Mouse (Mus musculus) hindbrain, embryonic 15.5 days (tissue): ENCODE measurements around the gene Pard6b. TPM values are rescaled to one million over a fixed set of nuclear protein-coding genes. Genes with fewer than 3 reads are reported as not detected.

ENCODE experiments used
- ATAC-seq: fragments of 200-750 bp; cut with Nextera tagmentation; 2 replicates; pipeline ENCODE4 v1.8.0; 2017; ENCODE audit warnings: low read depth, moderate number of reproducible peaks, moderate TSS enrichment; ENCODE audit not compliant: low FRiP score
- H3K27ac ChIP-seq: fragments of 300-500 bp; sonication (generic); replicated peaks from 2 replicates; pipeline ENCODE4 v1.5.1; 2015; ENCODE audit warnings: mild to moderate bottlenecking, inconsistent platforms
- H3K27me3 ChIP-seq: fragments of 300-500 bp; sonication (generic); 2 replicates; pipeline ENCODE4 v1.6.1; 2015; ENCODE audit warnings: control low read depth, inconsistent platforms
- H3K36me3 ChIP-seq: fragments of 300-500 bp; sonication (generic); 2 replicates; pipeline ENCODE4 v1.6.1; 2015; ENCODE audit warnings: control low read depth, inconsistent platforms
- H3K4me1 ChIP-seq: fragments of 300-500 bp; sonication (generic); replicated peaks from 2 replicates; pipeline ENCODE4 v1.6.1; 2015; ENCODE audit warnings: control low read depth, inconsistent platforms
- H3K4me2 ChIP-seq: fragments of 300-500 bp; sonication (generic); 2 replicates; pipeline ENCODE4 v1.6.1; 2015; ENCODE audit warnings: moderate library complexity, mild to moderate bottlenecking, inconsistent platforms
- H3K4me3 ChIP-seq: fragments of 300-500 bp; sonication (generic); 2 replicates; pipeline ENCODE4 v1.5.1; 2015; ENCODE audit warnings: mild to moderate bottlenecking, inconsistent platforms
- H3K9ac ChIP-seq: fragments of 300-500 bp; sonication (generic); 2 replicates; pipeline ENCODE4 v1.6.1; 2015; ENCODE audit warnings: inconsistent platforms
- H3K9me3 ChIP-seq: fragments of 300-500 bp; sonication (generic); 2 replicates; pipeline ENCODE4 v1.6.1; 2016; ENCODE audit warnings: control low read depth, inconsistent platforms
- WGBS: fragments of 180-500 bp; shearing (Covaris S2); methylation state at CpG from one replicate; pipeline ENCODE4 v1.1.7; 2015; 5-methylcytosine and 5-hydroxymethylcytosine counted together
- polyA plus RNA-seq: library from polyadenylated mRNA; unstranded; fragments of >200 nt; fragmentation: Nextera tagmentation; extraction: Ambion mirVana; gene quantifications from 2 replicates; pipeline ENCODE4 v1.2.1, GENCODE M21; 2015

Gene Pard6b
- polyA plus RNA-seq, 1 experiment from 2014 or later: 7.2 TPM

- Histone ChIP-seq H3K27me3 (no peaks in the 10 kb centered on the region), H3K9me3 (no peaks in the 10 kb centered on the region), H3K4me1 (0 out of 2 replicates have a peak, but pooled peaks cover under 1% of the 10 kb centered on the region), H3K4me3 (no peak overlapping the region), H3K9ac (no peak overlapping the region), H3K27ac (no peak overlapping the region), H3K36me3 (no peaks in the 10 kb centered on the region), H3K4me2 (no peak overlapping the region)
- 75% methylated on average over 8 of the region's 8 CpGs for WGBS
- ATAC-seq: no peak
Measured at GRCm38 (mm10) chr2:168066783-168067182, 14.0 kb upstream of the Pard6b start.

GRCm38 (mm10) chr2:168070425-168070824, 10.4 kb upstream of the Pard6b start:
- Histone ChIP-seq H3K4me3 (no peak overlapping the region), H3K27ac (no peak overlapping the region), H3K9ac (no peak overlapping the region), H3K9me3 (no peaks in the 10 kb centered on the region), H3K4me2 (no peak overlapping the region), H3K27me3 (no peaks in the 10 kb centered on the region), H3K4me1 (peaks cover 14% of the 10 kb centered on the region; the same call in 1 of the 2 replicates), H3K36me3 (no peaks in the 10 kb centered on the region)
- no peak for ATAC-seq
- 65% methylated on average over 5 of the region's 5 CpGs for WGBS

GRCm38 (mm10) chr2:168072436-168073131, 8.2 kb upstream of the Pard6b start:
- Histone ChIP-seq H3K4me3 (no peak overlapping the region), H3K4me2 (no peak overlapping the region), H3K9me3 (no peaks in the 10 kb centered on the region), H3K36me3 (no peaks in the 10 kb centered on the region), H3K4me1 (peaks cover 14% of the 10 kb centered on the region; the same call in 1 of the 2 replicates), H3K27me3 (no peaks in the 10 kb centered on the region), H3K9ac (no peak overlapping the region), H3K27ac (0 out of 2 replicates have a peak overlapping the region, but pooled peaks have one; percentile 25)
- ATAC-seq: peak; percentile 59; the same call in 1 of the 2 replicates
- 10% methylated on average over 12 of the region's 12 CpGs for WGBS

- Histone ChIP-seq H3K4me3 (no peak overlapping the region), H3K4me2 (no peak overlapping the region), H3K9ac (no peak overlapping the region), H3K27me3 (no peaks in the 10 kb centered on the region), H3K9me3 (no peaks in the 10 kb centered on the region), H3K27ac (no peak overlapping the region), H3K4me1 (peaks cover 14% of the 10 kb centered on the region; the same call in 1 of the 2 replicates), H3K36me3 (no peaks in the 10 kb centered on the region)
- WGBS: 71% methylated on average over 5 of the region's 5 CpGs
- ATAC-seq: no peak
Measured at GRCm38 (mm10) chr2:168073722-168074121, 7.1 kb upstream of the Pard6b start.

- Histone ChIP-seq H3K27ac (no peak overlapping the region), H3K36me3 (no peaks in the 10 kb centered on the region), H3K9me3 (no peaks in the 10 kb centered on the region), H3K4me2 (no peak overlapping the region), H3K4me3 (no peak overlapping the region), H3K4me1 (peaks cover 14% of the 10 kb centered on the region; the same call in 1 of the 2 replicates), H3K27me3 (no peaks in the 10 kb centered on the region), H3K9ac (no peak overlapping the region)
- ATAC-seq: no peak
- WGBS: 59% methylated on average over 3 of the region's 3 CpGs
Measured at GRCm38 (mm10) chr2:168074457-168074856, 6.3 kb upstream of the Pard6b start.

GRCm38 (mm10) chr2:168076840-168077576, 3.8 kb upstream of the Pard6b start:
- no peak overlapping the region for H3K27ac ChIP-seq
- no peak overlapping the region for H3K4me3 ChIP-seq
- H3K9ac ChIP-seq: no peak overlapping the region
- no peaks in the 10 kb centered on the region for H3K27me3 ChIP-seq
- peaks cover 22% of the 10 kb centered on the region for H3K4me1 ChIP-seq
- no peak for ATAC-seq
- no peaks in the 10 kb centered on the region for H3K36me3 ChIP-seq
- no peak overlapping the region for H3K4me2 ChIP-seq
- 84% methylated on average over 20 of the region's 20 CpGs for WGBS
- H3K9me3 ChIP-seq: no peaks in the 10 kb centered on the region

GRCm38 (mm10) chr2:168078107-168078830, 2.5 kb upstream of the Pard6b start:
- Histone ChIP-seq H3K27me3 (no peaks in the 10 kb centered on the region), H3K27ac (no peak overlapping the region), H3K36me3 (no peaks in the 10 kb centered on the region), H3K9me3 (no peaks in the 10 kb centered on the region), H3K4me1 (peaks cover 24% of the 10 kb centered on the region), H3K4me3 (no peak overlapping the region), H3K9ac (no peak overlapping the region), H3K4me2 (no peak overlapping the region)
- WGBS: 64% methylated on average over 15 of the region's 15 CpGs
- ATAC-seq: no peak

GRCm38 (mm10) chr2:168081299-168081932, 612 bp downstream of the Pard6b start:
- Histone ChIP-seq H3K27me3 (0 out of 2 replicates have a peak, but pooled peaks cover 3% of the 10 kb centered on the region), H3K4me3 (peak overlapping the region; percentile 75), H3K9me3 (no peaks in the 10 kb centered on the region), H3K36me3 (no peaks in the 10 kb centered on the region), H3K9ac (peak overlapping the region; percentile 74), H3K27ac (peak overlapping the region; percentile 94), H3K4me1 (peaks cover 27% of the 10 kb centered on the region), H3K4me2 (peak overlapping the region; percentile 85)
- no peak; the same call in 1 of the 2 replicates for ATAC-seq
- WGBS: 0% methylated on average over 48 of the region's 49 CpGs

GRCm38 (mm10) chr2:168081933-168082306, 1.1 kb downstream of the Pard6b start:
- H3K4me1 ChIP-seq: peaks cover 27% of the 10 kb centered on the region
- peak overlapping the region; percentile 75 for H3K4me3 ChIP-seq
- no peak for ATAC-seq
- no peaks in the 10 kb centered on the region for H3K9me3 ChIP-seq
- 0 out of 2 replicates have a peak, but pooled peaks cover 3% of the 10 kb centered on the region for H3K27me3 ChIP-seq
- peak overlapping the region; percentile 74 for H3K9ac ChIP-seq
- H3K36me3 ChIP-seq: no peaks in the 10 kb centered on the region
- peak overlapping the region; percentile 94; the same call in 1 of the 2 replicates for H3K27ac ChIP-seq
- H3K4me2 ChIP-seq: peak overlapping the region; percentile 85
- 4% methylated on average over 14 of the region's 14 CpGs for WGBS

- 85% methylated on average over 2 of the region's 2 CpGs for WGBS
- no peaks in the 10 kb centered on the region for H3K9me3 ChIP-seq
- no peak for ATAC-seq
- no peaks in the 10 kb centered on the region for H3K36me3 ChIP-seq
- H3K27me3 ChIP-seq: 0 out of 2 replicates have a peak, but pooled peaks cover 3% of the 10 kb centered on the region
- H3K4me2 ChIP-seq: no peak overlapping the region
- no peak overlapping the region for H3K4me3 ChIP-seq
- no peak overlapping the region for H3K9ac ChIP-seq
- H3K27ac ChIP-seq: no peak overlapping the region
- H3K4me1 ChIP-seq: peaks cover 27% of the 10 kb centered on the region
Measured at GRCm38 (mm10) chr2:168083593-168083992, 2.8 kb downstream of the Pard6b start.

- ATAC-seq: no peak
- Histone ChIP-seq H3K9me3 (no peaks in the 10 kb centered on the region), H3K4me3 (no peak overlapping the region), H3K4me2 (no peak overlapping the region), H3K4me1 (peaks cover 27% of the 10 kb centered on the region), H3K27me3 (0 out of 2 replicates have a peak, but pooled peaks cover 3% of the 10 kb centered on the region), H3K27ac (no peak overlapping the region), H3K9ac (no peak overlapping the region), H3K36me3 (no peaks in the 10 kb centered on the region)
- WGBS: 93% methylated on average over 7 of the region's 7 CpGs
Measured at GRCm38 (mm10) chr2:168084228-168084627, 3.4 kb downstream of the Pard6b start.
